Mouse (Mus musculus): ENCODE results near the gene Edc4. TPM values are rescaled to one million over a fixed set of nuclear protein-coding genes. Genes with fewer than 3 reads are reported as not detected.

Gene Edc4
- polyA plus RNA-seq, 1 experiment from 2014 or later = 75.2 TPM

- Histone ChIP-seq H3K4me3 (peak within 1 kb of the TSS; percentile 75), H3K9me3 (no peaks in the 10 kb centered on the region), H3K36me3 (replicated peaks) (peaks cover 23% of the 10 kb centered on the region), H3K27ac (peak within 1 kb of the TSS; percentile 96), H3K4me1 (peaks cover 63% of the 10 kb centered on the region), H3K27me3 (ENCODE audit: poor library complexity, severe bottlenecking) (no peaks in the 10 kb centered on the region)
- DNase-seq (ENCODE audit: extremely low spot score, low spot score) = peak; percentile 96
- WGBS = under 1% methylated on average over 43 of the region's 43 CpGs
These were observed 25.9 kb upstream of the Edc4 start, which contains the start of gene Thap11 for GRCm38 (mm10) chr8:105854715-105855216. Gene Thap11, plus strand, starts transcription at chr8:105855132.

GRCm38 (mm10) chr8:105855248-105856167, 25.2 kb upstream of the Edc4 start:
- H3K36me3 ChIP-seq (replicated peaks) = peaks cover 21% of the 10 kb centered on the region
- no peaks in the 10 kb centered on the region for H3K27me3 ChIP-seq (ENCODE audit: poor library complexity, severe bottlenecking)
- H3K9me3 ChIP-seq = no peaks in the 10 kb centered on the region
- H3K4me3 ChIP-seq = peak overlapping the region; percentile 75
- WGBS = under 1% methylated on average over 71 of the region's 71 CpGs
- peaks cover 68% of the 10 kb centered on the region for H3K4me1 ChIP-seq
- peak; percentile 61 for DNase-seq (ENCODE audit: extremely low spot score, low spot score)
- H3K27ac ChIP-seq = peak overlapping the region; percentile 96

- Histone ChIP-seq H3K4me3 (peak overlapping the region; percentile 75), H3K9me3 (no peaks in the 10 kb centered on the region), H3K27ac (peak overlapping the region; percentile 96), H3K4me1 (peaks cover 68% of the 10 kb centered on the region), H3K27me3 (ENCODE audit: poor library complexity, severe bottlenecking) (no peaks in the 10 kb centered on the region), H3K36me3 (replicated peaks) (peaks cover 21% of the 10 kb centered on the region)
- 32% methylated on average over 15 of the region's 15 CpGs for WGBS
- no peak for DNase-seq (ENCODE audit: extremely low spot score, low spot score)
These were observed 24.4 kb upstream of the Edc4 start for GRCm38 (mm10) chr8:105856168-105856835.

- Histone ChIP-seq H3K4me3 (no peak overlapping the region), H3K4me1 (peaks cover 84% of the 10 kb centered on the region), H3K27me3 (ENCODE audit: poor library complexity, severe bottlenecking) (no peaks in the 10 kb centered on the region), H3K36me3 (replicated peaks) (peaks cover 35% of the 10 kb centered on the region), H3K27ac (no peak overlapping the region), H3K9me3 (no peaks in the 10 kb centered on the region)
- no peak for DNase-seq (ENCODE audit: extremely low spot score, low spot score)
- WGBS = 88% methylated on average over 5 of the region's 5 CpGs
These were observed 22.2 kb upstream of the Edc4 start for GRCm38 (mm10) chr8:105858495-105858894.

- Histone ChIP-seq H3K4me3 (peak overlapping the region; percentile 96), H3K36me3 (replicated peaks) (peaks cover 43% of the 10 kb centered on the region), H3K9me3 (no peaks in the 10 kb centered on the region), H3K27me3 (ENCODE audit: poor library complexity, severe bottlenecking) (no peaks in the 10 kb centered on the region), H3K4me1 (peaks cover 91% of the 10 kb centered on the region), H3K27ac (peak overlapping the region; percentile 99)
- 83% methylated on average over 5 of the region's 5 CpGs for WGBS
- DNase-seq (ENCODE audit: extremely low spot score, low spot score) = no peak
These were observed 21.4 kb upstream of the Edc4 start for GRCm38 (mm10) chr8:105859314-105859713.

GRCm38 (mm10) chr8:105860143-105860981, 20.3 kb upstream of the Edc4 start, which contains the start of gene Nutf2:
Gene Nutf2, plus strand, starts transcription at chr8:105860580.
- H3K36me3 ChIP-seq (replicated peaks) = peaks cover 51% of the 10 kb centered on the region
- H3K27ac ChIP-seq = peak within 1 kb of the TSS; percentile 99
- H3K27me3 ChIP-seq (ENCODE audit: poor library complexity, severe bottlenecking) = no peaks in the 10 kb centered on the region
- H3K9me3 ChIP-seq = no peaks in the 10 kb centered on the region
- under 1% methylated on average over 56 of the region's 59 CpGs for WGBS
- peak within 1 kb of the TSS; percentile 96 for H3K4me3 ChIP-seq
- peaks cover 90% of the 10 kb centered on the region for H3K4me1 ChIP-seq
- peak; percentile 97 for DNase-seq (ENCODE audit: extremely low spot score, low spot score)

- DNase-seq (ENCODE audit: extremely low spot score, low spot score) = no peak
- Histone ChIP-seq H3K27ac (peak overlapping the region; percentile 99), H3K9me3 (no peaks in the 10 kb centered on the region), H3K4me1 (peaks cover 74% of the 10 kb centered on the region), H3K36me3 (replicated peaks) (peaks cover 67% of the 10 kb centered on the region), H3K27me3 (ENCODE audit: poor library complexity, severe bottlenecking) (no peaks in the 10 kb centered on the region), H3K4me3 (peak overlapping the region; percentile 96)
- WGBS = 7% methylated on average over 1 of the region's 1 CpGs
These were observed 18.7 kb upstream of the Edc4 start for GRCm38 (mm10) chr8:105861951-105862350.

- 87% methylated on average over 6 of the region's 6 CpGs for WGBS
- DNase-seq (ENCODE audit: extremely low spot score, low spot score) = no peak
- no peaks in the 10 kb centered on the region for H3K9me3 ChIP-seq
- H3K4me1 ChIP-seq = peaks cover 30% of the 10 kb centered on the region
- no peaks in the 10 kb centered on the region for H3K27me3 ChIP-seq (ENCODE audit: poor library complexity, severe bottlenecking)
- H3K36me3 ChIP-seq (replicated peaks) = peaks cover 91% of the 10 kb centered on the region
- no peak overlapping the region for H3K27ac ChIP-seq
- no peak overlapping the region for H3K4me3 ChIP-seq
These were observed 14.2 kb upstream of the Edc4 start for GRCm38 (mm10) chr8:105866364-105867029.

- no peak for DNase-seq (ENCODE audit: extremely low spot score, low spot score)
- 90% methylated on average over 6 of the region's 6 CpGs for WGBS
- H3K36me3 ChIP-seq (replicated peaks) = peaks cover 95% of the 10 kb centered on the region
These were observed 6.4 kb upstream of the Edc4 start for GRCm38 (mm10) chr8:105874301-105874700.

GRCm38 (mm10) chr8:105889756-105890465, 9.2 kb downstream of the Edc4 start:
- no peaks in the 10 kb centered on the region for H3K9me3 ChIP-seq
- DNase-seq (ENCODE audit: extremely low spot score, low spot score) = no peak
- H3K4me3 ChIP-seq = no peak overlapping the region
- H3K27ac ChIP-seq = no peak overlapping the region
- no peaks in the 10 kb centered on the region for H3K27me3 ChIP-seq (ENCODE audit: poor library complexity, severe bottlenecking)
- peaks cover 95% of the 10 kb centered on the region for H3K36me3 ChIP-seq (replicated peaks)
- peaks cover 10% of the 10 kb centered on the region for H3K4me1 ChIP-seq
- 92% methylated on average over 12 of the region's 12 CpGs for WGBS

More at GRCm38 (mm10) chr8:105874301-105874700, 6.4 kb upstream of the Edc4 start:
- no peaks in the 10 kb centered on the region for H3K4me1 ChIP-seq
- H3K27ac ChIP-seq = no peak overlapping the region
- no peak overlapping the region for H3K4me3 ChIP-seq
- H3K27me3 ChIP-seq (ENCODE audit: poor library complexity, severe bottlenecking) = no peaks in the 10 kb centered on the region
- H3K9me3 ChIP-seq = no peaks in the 10 kb centered on the region

- DNase-seq (ENCODE audit: extremely low spot score, low spot score) = no peak
- WGBS = 93% methylated on average over 6 of the region's 6 CpGs
- no peak overlapping the region for H3K4me3 ChIP-seq
- H3K27me3 ChIP-seq (ENCODE audit: poor library complexity, severe bottlenecking) = no peaks in the 10 kb centered on the region
- H3K27ac ChIP-seq = no peak overlapping the region
- H3K36me3 ChIP-seq (replicated peaks) = peaks cover 89% of the 10 kb centered on the region
- no peaks in the 10 kb centered on the region for H3K9me3 ChIP-seq
- peaks cover 10% of the 10 kb centered on the region for H3K4me1 ChIP-seq
These were observed 10.2 kb downstream of the Edc4 start for GRCm38 (mm10) chr8:105890870-105891269.

Measured in forebrain, embryonic 10.5 days (tissue).